Mouse (Mus musculus) lung, embryonic 14.5 days (tissue): Measurements from ENCODE around the gene Foxq1. TPM values are rescaled to one million over a fixed set of nuclear protein-coding genes. Genes with fewer than 3 reads are reported as not detected.

Experiments used
- ATAC-seq: fragments of 200-750 bp; cut with Nextera tagmentation; 2 replicates; pipeline ENCODE4 v1.8.0; 2017; ENCODE audit warnings: mild to moderate bottlenecking, moderate TSS enrichment, moderate library complexity; ENCODE audit not compliant: insufficient read depth
- DNase-seq: peaks from one replicate; pipeline ENCODE4 v3.0.0-alpha.2; 2015
- H3K27ac ChIP-seq: fragments of 300-500 bp; sonication (generic); 2 replicates; pipeline ENCODE4 v1.5.1; 2014; ENCODE audit warnings: low read depth, mild to moderate bottlenecking, moderate library complexity
- H3K27me3 ChIP-seq: fragments of 300-500 bp; sonication (generic); 2 replicates; pipeline ENCODE4 v1.6.1; 2014; ENCODE audit warnings: low read length, control low read depth; ENCODE audit not compliant: insufficient read depth
- H3K36me3 ChIP-seq: fragments of 300-500 bp; sonication (generic); 2 replicates; pipeline ENCODE4 v1.6.1; 2014; ENCODE audit warnings: control low read depth; ENCODE audit not compliant: insufficient read depth
- H3K4me1 ChIP-seq: fragments of 300-500 bp; sonication (generic); 2 replicates; pipeline ENCODE4 v1.6.1; 2014; ENCODE audit warnings: antibody characterized with exemption, control low read depth; ENCODE audit not compliant: insufficient read depth
- H3K4me2 ChIP-seq: fragments of 300-500 bp; sonication (generic); 2 replicates; pipeline ENCODE4 v1.6.1; 2014; ENCODE audit warnings: mild to moderate bottlenecking
- H3K4me3 ChIP-seq: fragments of 300-500 bp; sonication (generic); 2 replicates; pipeline ENCODE4 v1.5.1; 2014; ENCODE audit warnings: low read depth, low read length
- H3K9ac ChIP-seq: fragments of 300-500 bp; sonication (generic); 2 replicates; pipeline ENCODE4 v1.6.1; 2014
- H3K9me3 ChIP-seq: fragments of 300-500 bp; sonication (generic); 2 replicates; pipeline ENCODE4 v1.6.1; 2016; ENCODE audit warnings: low read depth, low read length, control low read depth
- CTCF ChIP-seq: IDR thresholded peaks from 2 replicates; pipeline ENCODE4 v1.5.1; 2016; ENCODE audit warnings: antibody characterized with exemption, low read depth
- WGBS: fragments of 180-500 bp; shearing (Covaris S2); extraction: QIAGEN DNeasy Blood & Tissue Kit; methylation state at CpG from one replicate; pipeline ENCODE4 v1.1.7; 2014; 5-methylcytosine and 5-hydroxymethylcytosine counted together
- polyA plus RNA-seq: library from polyadenylated mRNA; unstranded; fragments of >200 nt; fragmentation: Nextera tagmentation; extraction: Ambion mirVana; gene quantifications from 2 replicates; pipeline ENCODE4 v1.2.1, GENCODE M21; 2014

Foxq1 gene
- polyA plus RNA-seq, 1 experiment from 2014 or later: 0.78 TPM

GRCm38 (mm10) chr13:31572806-31573508 lies 17.0 kb downstream of the Foxq1 start:
- Histone ChIP-seq H3K27ac (no peak overlapping the region), H3K4me3 (no peak overlapping the region), H3K36me3 (no peaks in the 10 kb centered on the region), H3K4me2 (no peak overlapping the region), H3K4me1 (no peaks in the 10 kb centered on the region), H3K9ac (no peak overlapping the region), H3K27me3 (no peaks in the 10 kb centered on the region), H3K9me3 (no peaks in the 10 kb centered on the region)
- DNase-seq (no peak), ATAC-seq (no peak)
- no peak for TF ChIP-seq CTCF
- WGBS: 77% methylated on average over 10 of the region's 10 CpGs

GRCm38 (mm10) chr13:31574627-31575026 lies 18.7 kb downstream of the Foxq1 start:
- H3K27me3 ChIP-seq: no peaks in the 10 kb centered on the region
- WGBS: 68% methylated on average over 3 of the region's 3 CpGs
- no peak for TF ChIP-seq CTCF
- H3K9me3 ChIP-seq: no peaks in the 10 kb centered on the region
- H3K4me1 ChIP-seq: no peaks in the 10 kb centered on the region; the same call in 1 of the 2 replicates
- ATAC-seq (no peak), DNase-seq (no peak)
- H3K4me2 ChIP-seq: no peak overlapping the region
- H3K36me3 ChIP-seq: no peaks in the 10 kb centered on the region
- no peak overlapping the region for H3K9ac ChIP-seq
- H3K27ac ChIP-seq: no peak overlapping the region
- no peak overlapping the region for H3K4me3 ChIP-seq

DNA sequence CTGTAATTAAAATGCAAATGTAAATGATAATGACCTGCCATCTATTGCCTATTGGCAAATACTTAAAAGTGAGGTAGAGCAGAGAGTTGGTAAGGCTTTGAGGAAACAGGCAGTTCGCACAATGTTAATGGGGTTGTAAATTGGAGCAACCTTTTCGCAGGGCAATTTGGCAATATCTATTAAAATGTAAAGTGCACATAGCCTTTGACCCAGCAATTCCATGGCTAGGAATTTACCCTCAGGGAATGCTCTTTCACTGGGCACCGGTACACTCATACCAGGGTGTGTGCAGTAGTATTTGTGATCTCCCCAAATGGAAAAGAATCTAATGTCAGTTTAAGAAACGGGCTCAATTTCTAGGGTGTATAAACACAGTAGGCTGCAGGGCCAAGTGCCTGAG lies 20.8 kb downstream of the Foxq1 start:
- ATAC-seq: no peak

GRCm38 (mm10) chr13:31577576-31577975 lies 21.6 kb downstream of the Foxq1 start:
- ATAC-seq (0 out of 2 replicates have a peak, but pooled peaks have one; percentile 24), DNase-seq (peak; percentile 55)
- Histone ChIP-seq H3K27ac (no peak overlapping the region), H3K36me3 (no peaks in the 10 kb centered on the region), H3K9me3 (no peaks in the 10 kb centered on the region), H3K4me1 (no peaks in the 10 kb centered on the region; the same call in 1 of the 2 replicates), H3K4me3 (no peak overlapping the region), H3K9ac (no peak overlapping the region), H3K27me3 (no peaks in the 10 kb centered on the region), H3K4me2 (no peak overlapping the region)
- 23% methylated on average over 6 of the region's 6 CpGs for WGBS
- TF ChIP-seq CTCF: no peak

More for the DNA sequence above, 20.8 kb downstream of the Foxq1 start:
- no peaks in the 10 kb centered on the region for H3K9me3 ChIP-seq
- H3K4me3 ChIP-seq: no peak overlapping the region
- no peak overlapping the region for H3K27ac ChIP-seq
- 82% methylated on average over 4 of the region's 4 CpGs for WGBS
- H3K4me2 ChIP-seq: no peak overlapping the region
- H3K9ac ChIP-seq: no peak overlapping the region
- H3K27me3 ChIP-seq: no peaks in the 10 kb centered on the region
- TF ChIP-seq CTCF: no peak
- DNase-seq: no peak
- H3K36me3 ChIP-seq: no peaks in the 10 kb centered on the region
- H3K4me1 ChIP-seq: no peaks in the 10 kb centered on the region; the same call in 1 of the 2 replicates

DNA sequence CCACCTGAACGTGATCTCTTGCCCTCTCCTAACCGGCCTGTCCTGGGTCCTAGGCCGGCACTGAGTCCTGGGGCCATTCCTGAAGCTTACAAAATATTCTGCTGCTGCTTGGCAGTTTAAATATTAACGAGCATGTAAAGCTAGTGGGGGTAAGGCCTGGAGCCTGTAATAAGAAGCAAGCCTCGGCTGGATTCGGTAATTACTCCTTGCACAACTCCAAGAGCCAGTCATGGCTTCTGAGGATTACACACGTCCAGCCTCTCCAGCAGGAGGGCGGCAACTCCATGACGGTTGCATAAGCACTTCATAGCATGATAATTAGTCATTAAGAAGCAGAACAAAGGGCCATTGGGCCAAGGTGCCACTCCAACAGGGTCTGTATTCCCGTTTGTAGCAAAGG lies 22.5 kb downstream of the Foxq1 start:
- Histone ChIP-seq H3K9ac (no peak overlapping the region), H3K4me2 (no peak overlapping the region), H3K4me3 (no peak overlapping the region), H3K27ac (no peak overlapping the region), H3K9me3 (no peaks in the 10 kb centered on the region), H3K27me3 (no peaks in the 10 kb centered on the region), H3K36me3 (no peaks in the 10 kb centered on the region), H3K4me1 (no peaks in the 10 kb centered on the region; the same call in 1 of the 2 replicates)
- no peak for TF ChIP-seq CTCF
- ATAC-seq (no peak), DNase-seq (no peak)
- WGBS: 58% methylated on average over 10 of the region's 10 CpGs

GRCm38 (mm10) chr13:31579866-31580265 lies 23.9 kb downstream of the Foxq1 start:
- Histone ChIP-seq H3K27ac (no peak overlapping the region), H3K9me3 (no peaks in the 10 kb centered on the region), H3K27me3 (no peaks in the 10 kb centered on the region), H3K4me1 (no peaks in the 10 kb centered on the region; the same call in 1 of the 2 replicates), H3K9ac (no peak overlapping the region), H3K36me3 (no peaks in the 10 kb centered on the region), H3K4me2 (0 out of 2 replicates have a peak overlapping the region, but pooled peaks have one; percentile 27), H3K4me3 (no peak overlapping the region)
- peak; percentile 81 for TF ChIP-seq CTCF
- ATAC-seq: no peak
- DNase-seq: peak; percentile 66
- 56% methylated on average over 9 of the region's 9 CpGs for WGBS

DNA sequence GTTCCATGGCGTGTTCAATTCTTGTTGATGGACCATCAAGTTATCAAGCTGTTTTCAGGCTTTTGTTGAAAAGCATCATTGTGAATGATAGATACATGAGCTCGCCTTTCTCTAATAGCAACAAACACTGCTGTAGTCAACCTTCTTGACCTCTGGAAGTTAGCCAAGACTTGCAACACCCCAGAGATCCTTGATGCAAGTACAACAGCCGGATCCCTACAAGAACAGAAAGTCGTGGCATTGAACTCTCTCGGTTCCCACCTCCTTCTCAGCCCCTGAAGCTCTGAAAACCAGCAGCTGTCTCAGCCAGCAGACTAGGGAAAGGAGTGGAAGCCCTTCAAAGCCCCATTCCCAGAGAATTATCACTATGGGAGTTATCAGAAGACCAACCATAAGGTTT lies 31.4 kb downstream of the Foxq1 start:
- no peak overlapping the region for H3K4me3 ChIP-seq
- H3K27ac ChIP-seq: no peak overlapping the region
- ATAC-seq (no peak), DNase-seq (peak; percentile 78)
- WGBS: 37% methylated on average over 5 of the region's 5 CpGs
- H3K9ac ChIP-seq: no peak overlapping the region
- H3K4me2 ChIP-seq: no peak overlapping the region
- H3K9me3 ChIP-seq: no peaks in the 10 kb centered on the region
- H3K36me3 ChIP-seq: no peaks in the 10 kb centered on the region
- H3K4me1 ChIP-seq: no peaks in the 10 kb centered on the region
- no peak for TF ChIP-seq CTCF
- H3K27me3 ChIP-seq: no peaks in the 10 kb centered on the region
